Mouse (Mus musculus) CH12.LX (cell line): Measurements from ENCODE around the gene Ccdc134. TPM values are rescaled to one million over a fixed set of nuclear protein-coding genes. Genes with fewer than 3 reads are reported as not detected.

Experiments used
- DNase-seq: peaks from one replicate; pipeline ENCODE4 v3.0.0-alpha.2; 2013; ENCODE audit errors: extremely low read depth
- H3K27ac ChIP-seq: 2 replicates; pipeline ENCODE4 v1.5.1; 2012; ENCODE audit warnings: low read depth, mild to moderate bottlenecking, control low read depth, moderate library complexity; ENCODE audit not compliant: insufficient read depth
- H3K27me3 ChIP-seq: replicated peaks from 2 replicates; pipeline ENCODE3; 2012; ENCODE audit warnings: inconsistent platforms
- H3K36me3 ChIP-seq, 2 experiments: replicated peaks in 1 of 2; 2 replicates each; pipeline versions ENCODE3 to v1.6.1; 2012; ENCODE audit warnings: inconsistent platforms in 1 of 2, low read length in 1 of 2, mild to moderate bottlenecking in 1 of 2, mixed read lengths in 1 of 2, moderate library complexity in 1 of 2; ENCODE audit not compliant: control insufficient read depth in 1 of 2, insufficient read depth in 1 of 2
- H3K4me1 ChIP-seq, 2 experiments: 2 replicates each; pipeline ENCODE4 v1.6.1; 2012; ENCODE audit warnings: inconsistent platforms in 1 of 2, moderate library complexity in 1 of 2; ENCODE audit not compliant: insufficient read depth in 2 of 2, control insufficient read depth in 1 of 2
- H3K4me2 ChIP-seq: 2 replicates; pipeline ENCODE4 v1.6.1; 2012; ENCODE audit warnings: low read depth, mild to moderate bottlenecking, control low read depth; ENCODE audit not compliant: poor library complexity, insufficient read depth, severe bottlenecking
- H3K4me3 ChIP-seq, 3 experiments: fragments of 150-350 bp in 1 of 3; sonication (generic) in 1 of 3; replicated peaks in 1 of 3; 2 replicates each; pipeline versions ENCODE3 to v1.5.1; 2011 to 2012; ENCODE audit warnings: low read depth in 2 of 3, low read length in 2 of 3, mild to moderate bottlenecking in 2 of 3, moderate library complexity in 2 of 3, control low read depth in 1 of 3, improper control_type of control experiment in 1 of 3, inconsistent platforms in 1 of 3, mixed read lengths in 1 of 3; ENCODE audit not compliant: poor library complexity in 1 of 3
- H3K79me2 ChIP-seq: replicated peaks from 2 replicates; pipeline ENCODE4 v1.6.1; 2012; ENCODE audit warnings: mild to moderate bottlenecking, moderate library complexity; ENCODE audit not compliant: control insufficient read depth, poor library complexity, insufficient read depth, severe bottlenecking; ENCODE audit errors: extremely low read depth
- H3K9ac ChIP-seq: 2 replicates; pipeline ENCODE4 v1.6.1; 2012; ENCODE audit warnings: low read depth, mild to moderate bottlenecking, control low read depth, moderate library complexity; ENCODE audit not compliant: insufficient read depth
- H3K9me3 ChIP-seq: replicated peaks from 2 replicates; pipeline ENCODE3; 2012; ENCODE audit warnings: low read length, inconsistent platforms, mixed read lengths
- BHLHE40 ChIP-seq: IDR thresholded peaks from 2 replicates; pipeline ENCODE4 v1.6.1; 2011; ENCODE audit warnings: mild to moderate bottlenecking, low read depth, low read length, improper control_type of control experiment
- CTCF ChIP-seq, 2 experiments: IDR thresholded peaks in 1 of 2; conservative IDR thresholded peaks in 1 of 2; 2 replicates each; pipeline ENCODE4 v1.5.1; 2011 to 2012; ENCODE audit warnings: low read depth in 2 of 2, low read length in 2 of 2, improper control_type of control experiment in 1 of 2, inconsistent platforms in 1 of 2, mild to moderate bottlenecking in 1 of 2, moderate library complexity in 1 of 2
- ELF1 ChIP-seq: IDR thresholded peaks from 2 replicates; pipeline ENCODE4 v1.6.1; 2014; ENCODE audit warnings: low read depth, mild to moderate bottlenecking, inconsistent platforms, low read length, improper control_type of control experiment
- ETS1 ChIP-seq: conservative IDR thresholded peaks from 2 replicates; pipeline ENCODE4 v1.6.1; 2012; ENCODE audit warnings: low read depth, mild to moderate bottlenecking, inconsistent platforms, low read length, improper control_type of control experiment, moderate library complexity
- KAT2A ChIP-seq: IDR thresholded peaks from 2 replicates; pipeline ENCODE4 v1.6.1; 2012; ENCODE audit warnings: low read length, improper control_type of control experiment, inconsistent platforms; ENCODE audit not compliant: insufficient replicate concordance
- MEF2A ChIP-seq: IDR thresholded peaks from 2 replicates; pipeline ENCODE4 v1.6.1; 2014; ENCODE audit warnings: low read depth, mild to moderate bottlenecking, inconsistent platforms, low read length, improper control_type of control experiment, borderline replicate concordance
- MYC ChIP-seq: IDR thresholded peaks from 2 replicates; pipeline ENCODE4 v1.6.1; 2011; ENCODE audit warnings: low read depth, mild to moderate bottlenecking, improper control_type of control experiment, low read length
- SIN3A ChIP-seq: IDR thresholded peaks from 2 replicates; pipeline ENCODE4 v1.6.1; 2012; ENCODE audit warnings: low read length, improper control_type of control experiment, inconsistent platforms
- SMC3 ChIP-seq: IDR thresholded peaks from 2 replicates; pipeline ENCODE4 v1.6.1; 2011; ENCODE audit warnings: low read depth, low read length, improper control_type of control experiment
- TCF12 ChIP-seq: IDR thresholded peaks from 2 replicates; pipeline ENCODE4 v1.6.1; 2014; ENCODE audit warnings: low read depth, mild to moderate bottlenecking, inconsistent platforms, low read length, improper control_type of control experiment
- USF1 ChIP-seq: IDR thresholded peaks from 2 replicates; pipeline ENCODE4 v1.6.1; 2014; ENCODE audit warnings: low read depth, mild to moderate bottlenecking, inconsistent platforms, low read length, improper control_type of control experiment
- dilution Hi-C: fragments of 300-500 bp; cut with MboI; formaldehyde crosslinking; loops from 2 replicates; pipeline ENCODE4 v1.14.3; 2020; ENCODE audit warnings: low sequenced_read_pairs; ENCODE audit not compliant: extremely low pct_unique_long_range_greater_than_20kb, extremely low pct_ligation_motif_present
- in situ Hi-C: fragments of 300-500 bp; cut with MboI; formaldehyde crosslinking; loops from 3 replicates; pipeline ENCODE4 v1.14.3; 2019; ENCODE audit warnings: low sequenced_read_pairs, low pct_ligation_motif_present, low pct_unique_long_range_greater_than_20kb, mixed read lengths
- polyA plus RNA-seq: library from polyadenylated mRNA; unstranded; fragments of >175 nt; gene quantifications from 2 replicates; pipeline ENCODE4 v1.2.1, GENCODE M21; 2012; ENCODE audit warnings: low read depth; ENCODE audit not compliant: insufficient read length
- total RNA-seq, 2 experiments: library from RNA; depleted of rRNA; stranded (reverse); fragments of 300-350 nt in 1 of 2; fragments of >200 nt in 1 of 2; gene quantifications; 2 replicates each; pipeline ENCODE4 v1.2.3; 2012 to 2014

Ccdc134 gene
- total and polyA plus RNA-seq, 3 experiments = 35.7 to 43.6 (median 37.1) TPM

DNA sequence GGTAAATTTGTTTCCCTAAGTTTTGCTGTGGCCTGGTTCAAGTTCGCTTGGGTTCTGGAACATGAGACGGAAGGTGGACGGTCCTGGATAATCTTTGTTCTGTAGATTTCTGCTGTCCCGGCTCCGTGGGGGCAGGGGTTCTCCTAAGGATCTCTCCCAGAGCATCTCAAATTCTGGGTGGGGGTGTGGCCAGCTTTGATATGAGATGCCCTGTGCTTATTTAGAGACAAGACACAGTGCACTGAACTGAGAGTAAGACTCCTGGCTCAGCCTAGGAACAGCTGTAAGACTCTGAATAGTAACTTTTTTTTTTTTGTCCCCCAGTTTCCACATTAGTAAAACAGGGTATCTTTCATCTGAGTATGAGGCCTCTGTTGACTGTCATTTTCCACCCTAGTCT lies 676 bp downstream of the Ccdc134 start:
- no peak for DNase-seq
- Histone ChIP-seq H3K4me3 (peak overlapping the region; percentile 77 to 95 (median 94)), H3K27ac (peak overlapping the region; percentile 68; the same call in 1 of the 2 replicates), H3K4me1 (peaks cover 18 to 41% of the 10 kb centered on the region in 2 experiments), H3K4me2 (peak overlapping the region; percentile 87), H3K36me3 (peaks cover 23 to 34% of the 10 kb centered on the region in 2 experiments), H3K79me2 (peaks cover 29% of the 10 kb centered on the region), H3K9me3 (no peaks in the 10 kb centered on the region), H3K9ac (peak overlapping the region; percentile 91), H3K27me3 (no peaks in the 10 kb centered on the region)
- in situ Hi-C loops (no loop called here), dilution Hi-C loops (no loop called here)
- no peak for TF ChIP-seq SMC3
- no peak for TF ChIP-seq ELF1
- TF ChIP-seq USF1 = no peak

DNA sequence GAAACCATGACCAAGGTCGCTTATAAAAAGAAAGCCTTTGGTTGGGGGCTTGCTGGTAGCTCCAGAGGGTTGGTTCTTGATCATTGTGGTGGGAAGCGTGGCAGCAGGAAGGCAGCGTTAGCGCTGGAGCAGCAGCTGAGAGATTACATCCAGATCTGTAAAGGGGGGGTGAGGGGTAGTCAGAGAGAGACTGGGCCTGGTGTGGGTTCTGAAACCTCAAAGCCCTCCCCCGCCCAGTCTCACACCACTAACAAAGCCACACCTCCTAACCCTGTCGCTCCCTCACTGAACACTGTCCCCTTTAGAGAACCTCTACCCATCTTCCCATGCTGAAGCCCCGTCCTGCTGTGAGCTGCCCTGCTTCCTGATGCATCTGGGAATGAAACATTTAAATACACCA lies 2.9 kb downstream of the Ccdc134 start:
- Histone ChIP-seq H3K27ac (no peak overlapping the region), H3K4me2 (peak overlapping the region; percentile 35; the same call in 1 of the 2 replicates), H3K4me1 (peaks cover 30 to 61% of the 10 kb centered on the region in 2 experiments), H3K27me3 (no peaks in the 10 kb centered on the region), H3K36me3 (peaks cover 35 to 56% of the 10 kb centered on the region in 2 experiments), H3K9ac (no peak overlapping the region; the same call in 1 of the 2 replicates), H3K9me3 (no peaks in the 10 kb centered on the region), H3K79me2 (peaks cover 29% of the 10 kb centered on the region), H3K4me3 (no peak overlapping the region)
- 0 out of 2 replicates have a peak, but pooled peaks have one; percentile 22 for TF ChIP-seq MYC
- no peak for TF ChIP-seq KAT2A
- no peak for TF ChIP-seq CTCF (conservative IDR thresholded peaks at IDR 0.05 in 1 of 2, IDR thresholded peaks at IDR 0.05 in 1 of 2; ENCODE audit: low read depth in 2 of 2, low read length in 2 of 2)
- peak; percentile 29; the same call in 1 of the 2 replicates for TF ChIP-seq TCF12
- in situ Hi-C loops (no loop called here), dilution Hi-C loops (no loop called here)
- DNase-seq = peak; percentile 69

DNA sequence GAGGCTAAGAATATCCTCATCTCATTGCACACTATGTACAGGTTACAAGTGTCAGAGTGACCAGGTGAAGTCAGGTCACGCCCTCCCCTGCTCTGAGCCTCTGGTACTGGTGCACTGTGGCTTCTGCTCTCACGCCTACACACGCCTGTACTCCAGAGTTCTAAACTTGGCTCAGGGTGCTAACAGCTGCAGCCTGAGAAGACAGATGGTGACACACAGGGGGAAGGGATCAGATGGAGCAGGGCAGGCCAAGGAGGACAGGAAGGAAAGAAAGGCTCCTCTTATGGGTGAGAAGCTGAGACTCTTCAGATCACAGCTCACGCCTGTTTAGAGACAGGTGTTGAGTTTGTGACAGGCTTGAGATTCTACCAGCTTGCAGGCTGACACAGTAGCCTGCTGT lies 7.7 kb downstream of the Ccdc134 start:
- dilution Hi-C loops = no loop called here
- H3K4me3 ChIP-seq = no peak overlapping the region
- peaks cover 45 to 86% of the 10 kb centered on the region in 2 experiments for H3K36me3 ChIP-seq
- DNase-seq = peak; percentile 44
- H3K27ac ChIP-seq = no peak overlapping the region
- in situ Hi-C loops = no loop called here
- H3K9ac ChIP-seq = no peak overlapping the region
- no peaks in the 10 kb centered on the region for H3K9me3 ChIP-seq
- peaks cover 5% of the 10 kb centered on the region for H3K79me2 ChIP-seq
- peaks cover 17 to 64% of the 10 kb centered on the region in 2 experiments for H3K4me1 ChIP-seq
- TF ChIP-seq MEF2A (peak; percentile 39; the same call in 1 of the 2 replicates), BHLHE40 (0 out of 2 replicates have a peak, but pooled peaks have one; percentile 24), SIN3A (no peak), ETS1 (peak; percentile 69), CTCF (conservative IDR thresholded peaks at IDR 0.05 in 1 of 2, IDR thresholded peaks at IDR 0.05 in 1 of 2; ENCODE audit: low read depth in 2 of 2, low read length in 2 of 2) (no peak), TCF12 (peak; percentile 59)
- H3K4me2 ChIP-seq = no peak overlapping the region
- no peaks in the 10 kb centered on the region for H3K27me3 ChIP-seq
